Mouse (Mus musculus) CD4-positive helper T cell, adult 2 months (primary cell): ENCODE results near the gene Dazap1.

Source experiments
- DNase-seq: peaks from one replicate; pipeline ENCODE4 v3.0.0-alpha.2; 2012; ENCODE audit warnings: low read depth, missing footprints, low spot score

Dazap1 gene

DNA sequence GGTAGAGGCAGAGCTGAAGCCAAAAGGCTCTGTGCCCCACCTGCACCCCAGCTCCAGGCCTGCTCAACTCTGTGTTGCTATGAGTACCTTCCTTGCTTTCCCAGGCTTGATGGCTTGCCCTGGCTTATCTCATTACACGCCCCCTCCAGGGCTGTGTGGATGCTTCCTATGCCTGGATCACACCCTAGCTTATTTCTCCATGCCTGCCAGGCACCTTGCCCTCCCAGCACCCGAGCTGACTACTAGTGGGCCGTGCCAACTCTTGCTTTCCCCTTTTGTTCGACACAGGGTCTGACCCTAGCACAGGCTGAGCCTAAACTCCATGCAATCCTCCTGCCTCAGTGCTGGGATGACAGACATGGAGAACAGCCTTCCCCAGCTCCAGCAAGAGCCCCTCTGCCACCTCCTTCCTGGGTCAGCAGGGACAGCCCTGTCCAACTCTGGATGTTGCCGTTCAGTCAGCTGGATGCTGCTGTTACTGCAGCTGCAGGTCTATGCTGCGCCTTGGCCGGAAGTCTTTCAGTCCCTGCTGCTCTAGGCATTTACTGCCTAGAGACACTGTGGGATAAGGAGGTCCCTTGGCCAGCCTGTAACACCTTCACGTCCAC is 36.3 kb downstream of the Dazap1 start:
- DNase-seq, result no peak

GRCm38 (mm10) chr10:80298571-80299281 is 37.4 kb downstream of the Dazap1 start:
- no peak for DNase-seq

DNA sequence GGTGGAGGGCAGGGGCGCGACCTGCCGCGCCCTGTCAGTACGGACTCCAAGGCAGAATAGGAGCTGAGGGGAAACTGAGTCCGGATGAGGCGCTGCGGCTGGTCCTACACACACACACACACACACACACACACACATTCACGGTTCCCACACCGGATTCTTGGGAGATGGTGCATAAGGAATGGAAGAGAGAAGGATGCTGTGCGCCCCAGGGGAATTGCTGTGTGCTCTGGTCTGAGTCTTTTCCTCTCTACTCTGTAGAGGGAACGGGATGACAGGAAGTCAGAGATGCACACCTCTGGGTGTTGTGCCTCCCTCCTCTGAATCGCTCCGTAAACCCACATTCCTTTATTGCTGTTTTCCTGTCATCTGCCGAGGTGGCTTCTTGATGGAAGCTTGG is 38.0 kb downstream of the Dazap1 start:
- no peak for DNase-seq

GRCm38 (mm10) chr10:80299824-80300223 is 38.5 kb downstream of the Dazap1 start:
- DNase-seq, result no peak

GRCm38 (mm10) chr10:80300672-80301181 is 39.4 kb downstream of the Dazap1 start:
- no peak for DNase-seq

- DNase-seq, result no peak
Observed at GRCm38 (mm10) chr10:80301256-80302081, 40.2 kb downstream of the Dazap1 start.

DNA sequence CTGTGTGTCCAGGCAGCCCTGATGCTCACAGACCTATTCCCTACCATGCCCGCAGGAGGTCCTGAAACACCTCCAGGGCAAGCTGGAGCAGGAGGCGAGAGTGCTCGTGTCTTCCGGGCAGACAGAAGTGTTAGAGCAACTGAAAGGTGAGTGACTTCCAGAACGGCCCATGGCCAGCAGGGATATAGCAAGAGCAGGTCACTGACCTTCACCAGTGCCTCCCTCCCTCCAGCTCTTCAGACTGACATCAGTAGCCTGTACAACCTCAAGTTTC is 40.7 kb downstream of the Dazap1 start:
- DNase-seq, result no peak

GRCm38 (mm10) chr10:80302471-80302881 is 41.2 kb downstream of the Dazap1 start:
- no peak for DNase-seq

GRCm38 (mm10) chr10:80304458-80304857 is 43.2 kb downstream of the Dazap1 start:
- no peak for DNase-seq

GRCm38 (mm10) chr10:80304862-80305261 is 43.6 kb downstream of the Dazap1 start:
- DNase-seq, result peak; percentile 68

DNA sequence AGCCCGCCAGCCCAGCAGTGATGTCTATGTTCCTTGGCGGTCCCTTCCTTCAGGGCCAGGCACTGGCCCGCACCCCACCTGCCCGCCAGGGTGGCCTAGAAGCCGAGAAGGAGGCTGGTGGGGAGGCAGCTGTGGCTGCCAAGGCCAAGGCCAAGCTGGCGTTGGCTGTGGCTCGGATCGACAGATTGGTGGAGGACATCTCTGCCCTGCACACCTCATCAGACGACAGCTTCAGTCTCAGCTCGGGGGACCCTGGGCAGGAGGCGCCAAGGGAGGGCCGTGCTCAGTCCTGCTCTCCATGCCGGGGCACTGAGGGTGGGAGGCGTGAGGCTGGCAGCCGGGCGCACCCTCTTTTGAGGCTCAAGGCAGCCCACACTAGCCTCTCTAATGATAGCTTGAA is 50.3 kb downstream of the Dazap1 start:
- no peak for DNase-seq

- DNase-seq, result no peak
Observed at GRCm38 (mm10) chr10:80312586-80313504, 51.6 kb downstream of the Dazap1 start.

GRCm38 (mm10) chr10:80313627-80314201 is 52.4 kb downstream of the Dazap1 start:
- no peak for DNase-seq

GRCm38 (mm10) chr10:80314494-80315001 is 53.3 kb downstream of the Dazap1 start:
- DNase-seq, result no peak

GRCm38 (mm10) chr10:80315315-80315714 is 54.0 kb downstream of the Dazap1 start:
- DNase-seq, result no peak

GRCm38 (mm10) chr10:80316359-80316781 is 55.1 kb downstream of the Dazap1 start:
- no peak for DNase-seq

DNA sequence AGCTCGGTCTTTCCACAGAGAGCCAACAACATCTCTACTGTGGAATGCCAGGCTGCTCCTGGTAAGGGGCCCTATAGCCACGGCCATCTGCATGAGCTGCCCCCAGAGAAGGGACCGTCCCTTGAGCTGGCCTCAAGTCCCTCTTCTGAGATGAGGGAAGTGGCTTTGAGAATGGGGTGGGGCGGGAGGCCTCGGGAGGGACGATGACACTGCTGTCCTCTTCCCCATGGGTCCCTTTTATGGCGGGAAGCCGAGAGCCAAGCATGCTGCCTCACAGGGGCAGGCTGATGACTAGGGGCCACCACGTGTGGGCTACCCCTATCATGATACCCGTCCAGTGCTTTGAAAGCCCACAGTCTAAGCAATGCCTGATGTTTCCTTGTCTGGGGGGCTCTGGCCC is 55.7 kb downstream of the Dazap1 start:
- DNase-seq, result no peak

DNA sequence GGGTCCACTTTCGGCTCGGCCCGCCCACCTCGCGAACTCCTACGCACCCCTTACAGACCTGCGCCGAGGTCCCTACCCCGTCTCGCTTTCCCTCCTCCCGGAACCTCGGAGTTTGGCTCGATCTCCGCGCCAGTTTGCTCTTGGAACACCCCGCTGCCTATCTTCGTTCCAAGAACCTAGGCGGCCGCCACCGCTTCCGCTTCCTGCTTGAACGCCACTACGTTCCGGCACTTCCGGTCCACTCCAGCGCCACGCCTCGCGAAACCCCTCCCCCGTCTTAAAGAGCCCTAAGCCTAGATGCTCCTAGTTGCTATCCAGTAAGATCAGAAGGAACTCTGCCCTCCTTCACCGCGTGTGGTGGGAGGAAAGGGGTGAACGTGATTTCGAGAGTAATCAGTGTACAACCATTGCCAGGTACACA is 59.1 kb downstream of the Dazap1 start, which contains the start of gene 2310011J03Rik:
2310011J03Rik (minus strand) TSS at position 198 of the 421 bp plus-strand sequence.
- peak; percentile 93 for DNase-seq

DNA sequence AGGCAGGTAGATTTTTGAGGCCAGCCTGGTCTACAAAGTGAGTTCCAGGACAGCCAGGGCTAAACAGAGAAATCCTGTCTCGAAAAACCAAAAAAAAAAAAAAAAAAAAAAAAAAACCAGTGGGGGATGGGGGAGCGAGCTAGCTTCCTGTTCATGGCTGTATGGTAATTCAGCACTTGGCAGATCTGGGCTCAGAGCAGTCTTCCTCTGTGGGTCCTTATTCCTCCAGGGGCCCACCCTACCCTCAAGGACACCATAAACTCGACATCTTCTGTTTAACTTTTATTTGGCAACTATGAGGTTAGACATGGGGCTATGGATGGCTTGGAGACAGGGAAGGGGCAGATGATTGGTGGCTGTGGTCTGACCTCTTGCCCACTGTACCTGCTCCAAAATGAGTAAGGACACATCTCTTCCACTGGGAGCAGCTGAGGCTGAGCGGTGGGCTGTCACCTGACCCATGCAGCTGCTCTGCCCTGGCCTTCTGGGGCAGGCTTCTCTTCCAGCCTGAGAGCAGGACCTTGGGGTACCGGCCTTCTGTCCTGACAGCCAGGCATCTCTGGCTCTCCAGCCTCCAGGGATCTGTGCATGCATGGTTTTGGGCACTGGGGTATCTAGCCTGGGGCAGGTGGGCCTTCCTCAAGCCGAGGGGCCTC is 59.9 kb downstream of the Dazap1 start:
- DNase-seq, result peak; percentile 61
